Mouse (Mus musculus) cerebellum, postnatal 14 days (tissue): ENCODE measurements around the gene Parp3.
"Not testable (repeated sequence)": the region's sequence is repeated elsewhere in the genome, so short reads cannot be mapped to it uniquely, and the experiment has no call there.

Source experiments
- DNase-seq, 2 experiments: peaks; one replicate each; pipeline ENCODE4 v3.0.0; 2021; ENCODE audit warnings: mixed read lengths in 2 of 2

The Parp3 gene

DNA sequence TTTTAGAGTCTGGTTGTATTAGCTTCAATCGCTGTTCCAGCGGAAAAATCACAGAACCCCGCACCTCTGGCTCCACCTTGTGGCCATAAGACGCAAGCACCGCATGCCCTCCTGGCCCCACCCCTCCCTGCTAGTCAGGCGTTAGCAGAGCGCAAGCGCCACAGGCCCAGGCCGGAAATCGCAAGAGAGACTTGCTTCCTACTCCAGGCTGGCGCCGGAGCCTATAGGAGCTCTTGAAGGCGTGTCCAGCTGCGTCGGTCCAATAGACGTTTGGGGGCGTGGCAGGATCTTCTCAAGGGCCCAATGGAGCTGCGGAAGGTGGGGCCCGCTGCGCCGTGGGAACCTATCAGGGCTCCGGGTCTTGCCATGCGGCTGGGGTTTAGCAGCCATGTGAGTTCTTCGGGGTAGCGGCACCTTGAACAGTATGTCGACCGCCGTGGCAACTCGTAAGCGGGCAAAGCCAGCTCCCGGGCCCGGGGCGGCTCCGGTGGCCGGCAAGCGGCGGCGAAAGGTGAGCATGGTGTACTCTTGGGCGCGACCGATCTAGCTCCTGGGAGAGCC, at the start of gene Parp3:
Gene Parp3 (minus strand): TSS at position 26 of the 561 bp plus-strand sequence.
- DNase-seq, result peak; percentile 98 to 99

GRCm38 (mm10) chr9:106519909-106520308, 43.2 kb upstream of the Parp3 start:
- no peak for DNase-seq

DNA sequence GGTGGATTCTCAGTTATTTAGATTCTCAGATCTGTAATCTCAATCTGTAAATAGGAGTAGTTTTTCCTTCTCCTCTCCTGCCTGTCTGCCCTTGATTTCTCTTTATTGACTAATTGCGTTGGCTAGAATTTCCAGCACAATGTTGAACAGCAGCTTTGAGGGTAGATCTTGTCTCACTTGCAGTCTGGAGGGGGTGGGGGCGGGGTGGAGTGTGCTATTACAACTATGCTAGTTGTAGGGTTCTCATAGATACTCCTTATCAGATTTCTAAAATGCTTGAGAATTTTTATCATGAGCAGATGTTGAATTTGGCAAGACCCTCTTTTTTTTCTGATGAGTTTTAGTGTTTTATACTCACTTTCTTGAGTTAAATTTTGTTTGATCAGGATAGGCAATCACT, 42.7 kb upstream of the Parp3 start:
- DNase-seq, result no peak

DNA sequence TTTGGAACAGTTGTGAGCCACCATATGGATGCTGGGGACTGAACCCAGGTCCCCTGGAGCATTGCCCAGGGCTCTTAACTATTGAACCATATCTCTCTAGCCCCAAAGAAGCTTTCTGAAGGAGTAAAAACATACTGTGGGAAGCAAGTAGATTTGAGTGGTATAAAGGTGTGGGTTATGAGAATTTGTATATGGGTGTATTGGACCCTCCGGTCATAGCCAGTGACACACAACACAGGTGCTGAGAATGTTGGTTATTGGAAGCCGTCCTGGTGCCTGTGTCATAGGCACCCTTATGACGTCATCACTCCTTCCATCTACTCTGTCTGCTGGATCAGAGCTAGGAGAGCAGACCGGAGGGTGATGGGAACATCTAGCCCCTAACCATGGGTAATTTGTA, 37.5 kb upstream of the Parp3 start, which contains the start of gene Iqcf5:
Gene Iqcf5 (plus strand): TSS at position 301 of the 400 bp plus-strand sequence.
- DNase-seq, result no peak

- no peak for DNase-seq
These were observed 36.8 kb upstream of the Parp3 start for GRCm38 (mm10) chr9:106513566-106513965.

GRCm38 (mm10) chr9:106512729-106513450, 36.1 kb upstream of the Parp3 start:
- no peak for DNase-seq

DNA sequence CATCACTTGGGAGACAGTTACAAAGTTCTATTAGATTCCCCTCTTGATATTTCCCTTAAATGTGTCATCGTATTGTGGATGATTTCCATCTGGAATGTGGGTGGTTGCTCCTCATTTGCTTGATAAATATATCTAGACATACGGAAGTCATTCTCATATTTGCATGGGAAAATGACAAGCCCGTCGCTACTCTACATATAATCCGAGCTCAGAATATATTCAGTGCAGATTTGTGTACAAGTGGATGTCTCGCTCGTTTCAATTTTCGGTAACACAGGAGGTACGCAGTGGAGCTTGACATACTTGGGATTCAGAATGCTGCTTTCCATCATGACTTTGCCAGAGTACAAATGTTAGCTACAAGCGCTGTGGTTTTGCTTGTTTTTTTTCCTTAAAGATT, 32.6 kb upstream of the Parp3 start:
- DNase-seq, result no peak

DNA sequence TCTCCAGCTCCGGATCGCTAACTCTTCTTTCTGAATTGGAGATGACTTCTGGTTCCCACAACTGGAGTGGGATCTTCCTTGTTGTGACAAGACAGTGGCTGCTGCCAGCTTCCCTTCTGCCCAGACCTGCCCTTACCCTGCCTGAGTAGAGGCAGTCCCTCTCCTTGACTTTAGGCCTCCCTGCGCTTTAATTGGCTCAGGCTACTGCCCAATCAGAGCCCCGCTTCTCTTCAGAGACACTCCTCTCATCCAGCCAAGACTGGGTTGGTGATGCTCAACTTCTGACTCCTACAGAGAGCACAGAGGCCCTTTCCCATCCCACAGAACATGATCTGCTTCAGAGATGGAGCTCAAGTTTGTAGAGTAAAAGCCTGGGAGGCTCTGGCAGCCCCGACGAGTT, 27.5 kb upstream of the Parp3 start:
- DNase-seq, result no peak

DNA sequence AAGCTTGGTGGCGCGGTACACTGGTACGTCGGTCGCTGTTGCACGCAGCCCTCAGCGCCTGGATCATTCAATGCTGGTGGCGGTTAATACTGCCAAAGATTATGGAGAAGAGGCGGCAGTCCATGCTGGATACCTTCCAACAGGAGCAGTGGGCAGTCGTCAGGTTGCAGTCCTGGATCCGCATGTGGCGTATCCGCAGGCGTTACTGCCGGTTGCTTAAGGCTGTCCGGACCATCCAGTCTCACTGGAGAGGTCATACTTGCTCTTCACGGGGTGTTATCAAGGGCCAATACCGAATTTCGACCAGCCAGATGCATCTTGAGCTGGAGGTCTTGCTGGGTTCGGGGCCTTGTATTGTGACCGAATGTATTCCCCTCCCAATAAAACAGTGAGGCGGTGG, 25.1 kb upstream of the Parp3 start:
- DNase-seq, result no peak

DNA sequence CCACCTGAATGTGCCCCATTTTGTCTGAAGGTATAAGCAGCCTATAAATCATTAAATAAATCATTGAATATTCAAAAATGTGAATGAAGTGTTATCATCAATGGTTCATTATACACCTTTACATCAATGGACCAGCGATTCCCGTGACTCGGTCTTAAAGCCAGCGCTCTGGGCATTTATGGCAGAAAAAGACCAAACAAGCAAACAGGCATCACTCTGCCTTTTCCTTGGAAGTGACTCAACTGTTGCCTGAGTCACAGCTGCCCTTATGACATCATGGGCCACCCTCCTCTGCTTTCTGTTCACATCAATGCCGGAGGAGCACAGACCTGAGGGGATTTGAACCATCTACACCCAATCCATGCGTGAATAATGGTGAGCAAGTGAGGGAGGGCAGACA, 22.9 kb upstream of the Parp3 start, which contains the start of gene Iqcf1:
Gene Iqcf1 (plus strand): TSS at position 301 of the 400 bp plus-strand sequence.
- DNase-seq, result no peak

DNA sequence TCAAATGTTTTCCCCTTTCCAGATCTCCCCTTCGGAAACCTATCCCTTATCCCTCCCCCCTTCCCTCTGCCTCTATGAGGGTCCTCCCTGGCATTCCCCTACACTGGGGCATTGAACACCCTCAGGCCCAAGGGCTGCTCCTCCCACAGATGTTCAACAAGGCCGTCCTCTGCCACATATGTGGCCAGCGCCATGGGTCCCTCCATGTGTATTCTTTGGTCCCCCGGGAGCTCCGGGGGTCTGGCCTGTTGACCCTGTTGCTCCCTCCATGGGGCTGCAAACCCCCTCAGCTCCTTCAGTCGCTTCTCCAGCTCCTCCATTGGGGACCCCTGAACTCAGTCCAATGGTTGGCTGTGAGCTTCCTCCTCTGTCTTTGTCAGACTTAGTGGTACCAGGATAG, 10.9 kb upstream of the Parp3 start:
- not testable (repeated sequence) for DNase-seq

GRCm38 (mm10) chr9:106485076-106485475, 8.3 kb upstream of the Parp3 start:
- DNase-seq, result no peak

- DNase-seq, result no peak
These were observed 6.9 kb upstream of the Parp3 start for GRCm38 (mm10) chr9:106483606-106484005.

DNA sequence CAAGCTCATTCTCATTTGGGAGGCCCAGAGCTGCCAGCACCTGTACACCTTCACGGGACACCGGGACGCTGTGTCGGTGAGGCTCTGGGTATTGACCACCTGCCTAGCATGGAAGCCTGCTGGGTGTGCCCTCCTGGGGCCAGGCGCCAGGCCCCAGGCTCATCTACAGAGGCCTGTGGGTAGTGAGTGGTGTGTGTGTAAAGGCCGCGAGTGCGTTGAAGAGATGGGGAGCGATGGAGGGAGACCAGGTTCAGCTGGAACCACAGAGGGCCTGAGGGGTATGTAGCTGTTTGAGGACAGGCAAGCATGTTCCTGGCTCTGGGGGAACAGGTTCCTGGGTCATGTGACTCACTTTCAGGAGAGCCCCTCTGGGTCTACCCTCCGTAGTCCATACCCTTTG, 6.4 kb upstream of the Parp3 start:
- DNase-seq, result no peak

GRCm38 (mm10) chr9:106482578-106483115, 5.9 kb upstream of the Parp3 start:
- DNase-seq, result no peak

DNA sequence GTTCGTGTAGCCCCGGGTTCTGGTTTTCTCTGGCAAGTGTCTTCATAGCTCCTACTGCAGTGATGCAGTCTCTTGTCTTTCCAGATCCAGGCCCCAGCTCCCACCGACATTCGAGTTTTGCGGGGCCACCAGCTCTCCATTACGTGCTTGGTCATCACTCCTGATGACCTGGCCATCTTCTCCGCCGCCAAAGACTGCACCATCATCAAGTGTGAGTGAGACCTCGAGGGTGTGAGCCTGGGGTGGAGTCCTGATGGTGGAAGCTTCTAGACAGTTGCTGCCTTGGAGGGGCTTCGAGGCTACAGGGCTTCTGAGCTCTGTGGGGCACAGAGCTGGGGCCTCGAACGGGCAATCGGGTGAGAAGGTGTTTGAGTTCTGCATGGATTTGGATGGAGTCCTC, 4.9 kb upstream of the Parp3 start:
- no peak for DNase-seq

- DNase-seq, result no peak
These were observed 4.3 kb upstream of the Parp3 start for GRCm38 (mm10) chr9:106481075-106481474.

DNA sequence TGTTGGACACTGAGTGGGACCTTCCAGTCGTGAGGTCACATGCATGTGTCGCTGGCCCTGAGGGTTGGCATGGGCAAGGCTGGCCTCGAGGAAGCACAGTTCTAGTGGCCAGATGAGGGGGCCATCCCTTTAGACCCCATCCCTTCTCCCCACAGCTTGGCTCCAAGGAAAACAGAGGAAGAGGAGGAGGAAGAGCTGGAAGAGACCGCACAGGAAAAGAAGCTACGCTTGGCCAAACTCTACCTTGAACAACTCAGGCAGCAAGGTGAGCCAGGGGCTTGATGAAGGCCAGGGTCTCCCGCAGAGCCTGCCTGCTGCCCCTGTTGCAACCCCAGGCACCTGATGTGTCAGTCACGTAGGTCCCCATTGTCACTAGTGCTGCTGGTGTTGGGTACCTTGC, 3.8 kb upstream of the Parp3 start:
- no peak for DNase-seq

DNA sequence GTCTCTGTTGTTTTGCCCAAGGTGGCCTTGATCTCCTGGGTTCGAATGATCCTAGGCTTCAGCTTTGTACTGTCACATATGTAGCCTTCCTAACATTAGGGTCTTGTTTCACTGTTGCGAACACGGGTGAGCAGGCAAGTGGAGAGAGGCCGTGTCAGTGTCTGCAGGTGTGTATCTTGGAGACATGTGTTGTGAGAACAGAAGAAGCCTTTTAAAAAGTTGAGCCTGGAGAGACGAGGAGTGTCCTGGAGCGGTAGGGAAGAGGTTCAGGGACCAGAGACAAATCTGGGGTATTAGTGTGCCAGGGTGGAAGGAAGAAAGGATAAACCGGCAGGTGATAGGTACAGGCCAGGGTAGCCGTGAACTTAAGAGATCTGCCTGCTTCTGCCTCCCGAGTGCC, 1.4 kb upstream of the Parp3 start:
- no peak for DNase-seq

DNA sequence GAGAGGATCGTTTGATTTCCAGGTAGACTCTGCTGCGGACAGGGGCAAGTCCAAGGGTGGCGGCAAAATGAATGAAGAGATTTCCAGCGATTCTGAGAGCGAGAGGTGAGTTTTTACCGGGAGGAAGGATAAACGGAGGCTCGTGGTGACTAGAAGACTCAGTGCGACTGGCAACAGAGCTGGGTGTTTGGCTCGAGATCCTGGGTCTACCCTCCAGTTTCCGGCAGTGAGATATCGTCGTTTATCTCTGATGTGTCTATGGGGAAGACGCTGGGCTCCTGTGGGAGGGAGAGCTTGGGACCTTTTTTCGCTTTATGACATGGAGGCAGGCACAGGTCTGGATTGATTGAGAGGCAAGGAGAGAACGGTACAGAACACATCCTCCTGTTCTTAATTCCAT, 900 bp upstream of the Parp3 start:
- no peak for DNase-seq

DNA sequence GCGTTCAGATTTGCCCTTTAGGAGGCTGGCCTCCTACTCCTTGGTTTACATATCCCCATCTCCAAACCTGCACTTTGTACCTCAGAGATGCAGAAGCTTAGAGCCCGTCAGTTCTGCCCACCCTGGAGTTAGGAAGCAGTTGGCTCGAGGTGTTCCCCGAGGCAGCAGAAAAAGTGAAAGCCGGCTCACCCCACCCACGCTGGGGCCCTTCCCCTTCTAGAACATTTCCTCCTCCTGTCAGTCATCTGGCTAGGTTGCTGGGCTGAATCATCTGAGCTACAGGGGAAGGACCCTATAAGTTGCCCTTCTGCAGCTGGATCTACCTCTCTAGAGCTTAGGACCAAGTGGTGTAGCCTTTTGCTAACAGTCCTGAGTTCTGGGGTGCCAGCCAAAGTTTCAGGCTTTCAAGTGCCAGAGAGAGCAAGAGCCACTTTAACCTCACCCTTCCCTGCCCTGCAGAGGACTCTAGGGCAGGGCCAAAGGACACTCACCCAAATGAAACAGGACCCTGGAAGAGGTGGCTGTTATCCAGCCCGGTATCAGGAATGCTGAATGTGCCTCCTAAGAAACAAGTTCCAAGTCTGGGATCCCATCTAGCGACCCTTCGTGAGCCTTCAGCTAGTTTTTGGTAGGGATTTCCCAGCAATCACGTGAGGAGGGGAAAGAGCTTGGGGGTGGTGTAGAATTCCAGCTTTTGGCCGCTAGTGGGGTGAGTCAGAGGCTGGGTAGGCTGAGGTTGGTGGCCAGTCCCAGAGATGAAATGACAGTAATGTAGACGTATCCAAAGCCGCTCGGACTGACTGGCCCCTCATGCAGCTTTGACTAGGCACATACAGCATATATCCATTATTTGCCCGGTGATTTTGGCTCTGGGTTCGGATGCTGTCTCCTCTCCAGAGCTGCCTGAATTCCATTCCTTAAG, 486 bp downstream of the Parp3 start:
- DNase-seq, result peak in 1 of 2 experiments; percentile 48

GRCm38 (mm10) chr9:106475663-106476001, 1.1 kb downstream of the Parp3 start, which contains the start of gene Rrp9:
Gene Rrp9 (plus strand): TSS chr9:106475963.
- peak in 1 of 2 experiments; percentile 18 for DNase-seq

- DNase-seq, result peak in 1 of 2 experiments; percentile 44
These were observed 1.7 kb downstream of the Parp3 start for GRCm38 (mm10) chr9:106475046-106475445.
